In the genomic region with DNA sequence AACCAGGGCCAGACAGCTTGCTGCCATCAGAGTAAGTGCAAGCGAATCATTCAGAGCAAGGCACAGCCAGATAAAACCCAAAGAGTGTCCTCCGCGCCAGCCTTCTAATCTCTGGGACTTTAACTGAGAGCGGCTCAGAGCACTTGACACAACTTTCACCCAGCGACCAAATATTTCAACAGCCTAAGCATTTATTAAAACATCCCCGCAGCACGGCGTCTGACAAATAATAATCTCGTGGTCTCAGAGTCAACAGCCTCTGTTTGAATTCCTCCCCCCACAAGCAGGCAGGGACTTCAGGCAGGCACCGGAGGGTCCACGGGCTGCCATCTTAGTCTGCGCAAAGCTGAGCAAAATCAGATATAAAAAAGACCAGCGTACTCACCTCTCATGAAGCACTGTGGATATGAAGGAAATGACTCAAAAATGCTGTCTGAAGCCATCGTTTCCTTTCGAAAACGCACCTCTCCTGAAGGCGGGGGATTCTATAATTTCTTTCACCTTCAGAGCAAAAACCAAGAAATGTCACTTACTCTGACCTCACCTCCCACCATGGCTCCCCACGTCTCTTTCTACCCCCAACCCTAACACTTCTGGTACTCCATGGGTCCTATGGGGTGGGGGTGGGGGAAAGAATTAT, we compare ENCODE assay signal across 10 mouse cellular contexts. TPM values are rescaled to one million over a fixed set of nuclear protein-coding genes. Genes with fewer than 3 reads are reported as not detected.
DNase-seq lines count a peak whose midpoint lies in the region; ATAC-seq and TF ChIP-seq lines count a peak whose summit lies in the region.
"Had no signal": no experiment of that assay in that cellular context is flagged by ENCODE, and none has a peak within 500 bp of the region (broad histone marks: within the 10 kb centered on the region; RNA-seq: fewer than 3 reads in every experiment).

No protein-coding gene starts in this region.

- peak overlapping the region; percentile 32; the same call in 1 of the 2 replicates for H3K4me3 ChIP-seq in heart, postnatal 0 days (ENCODE audit: low read depth, low read length)
- no peak overlapping the region for H3K4me3 ChIP-seq in heart, embryonic 12.5 days
- H3K4me3 ChIP-seq in liver, embryonic 13.5 days (replicated peaks), result peak overlapping the region; percentile 74
- H3K4me3 ChIP-seq in kidney, embryonic 14.5 days (ENCODE audit: low read length), result no peak overlapping the region

- WGBS in heart, postnatal 0 days, result 58% methylated on average over 18 of the region's 18 CpGs
- 65% methylated on average over 18 of the region's 18 CpGs for WGBS in heart, embryonic 12.5 days
- WGBS in liver, embryonic 13.5 days (ENCODE audit: insufficient replicate concordance), result 10% methylated on average over 18 of the region's 18 CpGs
- WGBS in kidney, embryonic 14.5 days, result 84% methylated on average over 18 of the region's 18 CpGs

- no peak for ATAC-seq in heart, postnatal 0 days (ENCODE audit: insufficient read depth, low read depth)
- no peak for ATAC-seq in heart, embryonic 12.5 days (ENCODE audit: insufficient number of reproducible peaks, low FRiP score)
- ATAC-seq in activated CD4-positive, CD25-positive, alpha-beta regulatory T cell, adult 4 months, result peak; percentile 21
- ATAC-seq in liver, embryonic 13.5 days (ENCODE audit: low read depth), result peak; percentile 55
- ATAC-seq in kidney, embryonic 14.5 days (ENCODE audit: low FRiP score, low TSS enrichment), result no peak

- H3K27me3 ChIP-seq in heart, postnatal 0 days (ENCODE audit: control insufficient read depth, insufficient read depth, low read length), result peaks cover 53% of the 10 kb centered on the region
- H3K27me3 ChIP-seq in heart, embryonic 12.5 days (replicated peaks), result peaks cover 79% of the 10 kb centered on the region
- no peaks in the 10 kb centered on the region for H3K27me3 ChIP-seq in liver, embryonic 13.5 days
- H3K27me3 ChIP-seq in kidney, embryonic 14.5 days (ENCODE audit: control insufficient read depth, insufficient read depth, low read length), result no peaks in the 10 kb centered on the region; the same call in 1 of the 2 replicates

- H3K27ac ChIP-seq in heart, postnatal 0 days (ENCODE audit: low read depth), result no peak overlapping the region
- H3K27ac ChIP-seq in heart, embryonic 12.5 days (ENCODE audit: poor library complexity, severe bottlenecking), result no peak overlapping the region
- H3K27ac ChIP-seq in liver, embryonic 13.5 days, result peak overlapping the region; percentile 95
- no peak overlapping the region for H3K27ac ChIP-seq in kidney, embryonic 14.5 days (ENCODE audit: low read depth, low read length)

- H3K36me3 ChIP-seq in heart, postnatal 0 days (replicated peaks; ENCODE audit: control insufficient read depth, insufficient read depth, low read length), result no peaks in the 10 kb centered on the region
- H3K36me3 ChIP-seq in heart, embryonic 12.5 days, result no peaks in the 10 kb centered on the region
- no peaks in the 10 kb centered on the region for H3K36me3 ChIP-seq in liver, embryonic 13.5 days
- H3K36me3 ChIP-seq in kidney, embryonic 14.5 days (ENCODE audit: control insufficient read depth, insufficient read depth, low read length), result no peaks in the 10 kb centered on the region

- no peaks in the 10 kb centered on the region for H3K9me3 ChIP-seq in heart, postnatal 0 days (replicated peaks; ENCODE audit: control insufficient read depth, low read length)
- no peaks in the 10 kb centered on the region for H3K9me3 ChIP-seq in heart, embryonic 12.5 days (replicated peaks)
- H3K9me3 ChIP-seq in liver, embryonic 13.5 days (replicated peaks), result no peaks in the 10 kb centered on the region
- no peaks in the 10 kb centered on the region for H3K9me3 ChIP-seq in kidney, embryonic 14.5 days (ENCODE audit: control insufficient read depth, low read length)

- H3K4me1 ChIP-seq in heart, postnatal 0 days (ENCODE audit: control insufficient read depth, insufficient read depth), result no peaks in the 10 kb centered on the region
- H3K4me1 ChIP-seq in heart, embryonic 12.5 days (replicated peaks), result peaks cover 25% of the 10 kb centered on the region
- peaks cover 60% of the 10 kb centered on the region for H3K4me1 ChIP-seq in liver, embryonic 13.5 days (replicated peaks)
- 0 out of 2 replicates have a peak, but pooled peaks cover 7% of the 10 kb centered on the region for H3K4me1 ChIP-seq in kidney, embryonic 14.5 days (ENCODE audit: control insufficient read depth, insufficient read depth, low read length)

- peak overlapping the region; percentile 17; the same call in 1 of the 2 replicates for H3K4me2 ChIP-seq in heart, postnatal 0 days (ENCODE audit: low read depth, low read length)
- H3K4me2 ChIP-seq in heart, embryonic 12.5 days, result no peak overlapping the region
- H3K4me2 ChIP-seq in liver, embryonic 13.5 days, result peak overlapping the region; percentile 82
- H3K4me2 ChIP-seq in kidney, embryonic 14.5 days (replicated peaks; ENCODE audit: low read depth, low read length), result no peak overlapping the region

- no peak overlapping the region; the same call in 1 of the 2 replicates for H3K9ac ChIP-seq in heart, postnatal 0 days (replicated peaks; ENCODE audit: low read depth, low read length)
- no peak overlapping the region for H3K9ac ChIP-seq in heart, embryonic 12.5 days
- H3K9ac ChIP-seq in liver, embryonic 13.5 days, result peak overlapping the region; percentile 86
- no peak overlapping the region for H3K9ac ChIP-seq in kidney, embryonic 14.5 days (ENCODE audit: low read depth, low read length)

- no peak for TF ChIP-seq CTCF in heart, postnatal 0 days (IDR thresholded peaks at IDR 0.05; ENCODE audit: low read depth)

- TF ChIP-seq EP300 in heart, postnatal 0 days (IDR thresholded peaks at IDR 0.05; ENCODE audit: low read depth), result no peak

- DNase-seq in heart, postnatal 0 days (ENCODE audit: low spot score), result no peak
- peak; percentile 41 for DNase-seq in liver, embryonic 13.5 days
- peak; percentile 30 to 39 for DNase-seq in spleen, postnatal 14 days (ENCODE audit: low spot score in 2 of 2)
- no peak for DNase-seq in adrenal gland, adult 18-20 months (ENCODE audit: low spot score in 2 of 2)
- DNase-seq in testis, postnatal 14 days (ENCODE audit: low spot score), result no peak
- DNase-seq: adrenal gland, postnatal 36 days; gastrocnemius, postnatal 14 days had no signal

RNA-seq across cellular contexts. Expression of a gene that starts 0.6 kb away (rescaled TPM):
- 1.3 and 4.4 TPM in 2 replicates for total RNA-seq in heart, postnatal 0 days (2014; rRNA removed; ENCODE audit: low replicate concordance)
- polyA plus RNA-seq in heart, postnatal 0 days (2015; fragmentation: Nextera tagmentation; extraction: Ambion mirVana), result 0.33 and 0.37 TPM in 2 replicates
- polyA plus RNA-seq in heart, embryonic 12.5 days (2016; fragmentation: Nextera tagmentation; extraction: Ambion mirVana), result 1.3 and 1.5 TPM in 2 replicates
- polyA plus RNA-seq in activated CD4-positive, CD25-positive, alpha-beta regulatory T cell, adult 4 months (2017; shearing (Covaris generic)), result 10 to 100 TPM; 30.7 to 37.2 TPM
- polyA plus RNA-seq in liver, embryonic 13.5 days (2015; fragmentation: Nextera tagmentation; extraction: Ambion mirVana), result 5.9 and 6.9 TPM in 2 replicates
- 0.90 and 1.3 TPM in 2 replicates for polyA plus RNA-seq in kidney, embryonic 14.5 days (2014; fragmentation: Nextera tagmentation; extraction: Ambion mirVana)
- total RNA-seq in adrenal gland, adult 18-20 months (2021), result 1 to 10 TPM; 3.5 to 4.5 TPM

Comparison
In these comparisons a context has a peak if more than half of its experiments do, and no peak if none do; other contexts are left out.
1. H3K4me2 ChIP-seq: peak in heart, postnatal 0 days (single experiment) and liver, embryonic 13.5 days (single experiment); none in heart, embryonic 12.5 days (single experiment) and kidney, embryonic 14.5 days (single experiment).
2. H3K4me3 ChIP-seq: peak in heart, postnatal 0 days (single experiment) and liver, embryonic 13.5 days (single experiment); none in heart, embryonic 12.5 days (single experiment) and kidney, embryonic 14.5 days (single experiment).
3. ATAC-seq: peak in activated CD4-positive, CD25-positive, alpha-beta regulatory T cell, adult 4 months (single experiment) and liver, embryonic 13.5 days (single experiment); none in heart, postnatal 0 days (single experiment), heart, embryonic 12.5 days (single experiment) and kidney, embryonic 14.5 days (single experiment).
4. DNase-seq: peak in liver, embryonic 13.5 days (single experiment) and spleen, postnatal 14 days (2 of 2); none in heart, postnatal 0 days (single experiment), adrenal gland, adult 18-20 months (0 of 2) and testis, postnatal 14 days (single experiment).